Mouse (Mus musculus) urinary bladder, postnatal 4 days (tissue): Measurements from ENCODE around the gene Zfp36l1.
A peak's percentile ranks its signal among the peaks of the same experiment; 100 is the strongest.

Source experiments
- DNase-seq, 2 experiments: peaks; one replicate each; pipeline ENCODE4 v3.0.0; 2021 to 2022; ENCODE audit warnings: low spot score in 2 of 2

Gene Zfp36l1

DNA sequence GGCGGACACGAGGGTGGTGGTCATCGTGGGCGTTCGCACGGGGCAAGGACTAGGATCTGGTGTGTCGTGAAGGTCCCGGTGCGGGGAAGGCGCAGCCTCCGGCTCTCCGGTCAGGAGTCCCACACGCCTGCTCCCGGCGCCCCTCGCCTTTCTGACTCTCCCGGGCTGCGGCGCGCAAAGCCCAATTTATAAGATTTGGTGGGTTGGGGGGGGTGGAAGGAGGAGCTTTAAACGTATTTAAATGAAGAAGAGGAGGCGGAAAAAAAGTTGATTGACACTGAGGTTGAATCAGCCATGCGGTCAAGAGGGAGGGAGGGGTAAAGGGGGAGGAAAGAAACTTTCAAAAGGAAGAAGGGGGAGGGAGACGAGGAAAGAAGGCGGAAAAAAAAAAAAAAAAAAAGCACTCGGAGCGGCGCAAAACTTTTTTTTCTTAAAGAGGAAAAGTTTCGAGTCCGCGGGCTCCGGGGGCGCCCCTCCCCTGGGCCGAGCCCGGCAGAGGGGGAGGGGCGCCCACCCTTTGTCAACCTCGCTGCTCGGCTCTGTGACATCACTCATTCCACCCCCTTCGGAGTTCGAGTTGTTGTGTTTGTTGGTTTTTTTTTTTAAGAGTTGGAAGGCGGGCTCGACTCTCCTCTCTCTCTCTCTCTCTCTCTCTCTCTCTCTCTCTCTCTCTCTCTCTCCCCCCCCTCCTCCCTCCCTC is at the start of gene Zfp36l1:
TSS of gene Zfp36l1 (minus strand) at position 162 of the 700 bp plus-strand sequence.
- DNase-seq = peak; percentile 92 to 96

DNA sequence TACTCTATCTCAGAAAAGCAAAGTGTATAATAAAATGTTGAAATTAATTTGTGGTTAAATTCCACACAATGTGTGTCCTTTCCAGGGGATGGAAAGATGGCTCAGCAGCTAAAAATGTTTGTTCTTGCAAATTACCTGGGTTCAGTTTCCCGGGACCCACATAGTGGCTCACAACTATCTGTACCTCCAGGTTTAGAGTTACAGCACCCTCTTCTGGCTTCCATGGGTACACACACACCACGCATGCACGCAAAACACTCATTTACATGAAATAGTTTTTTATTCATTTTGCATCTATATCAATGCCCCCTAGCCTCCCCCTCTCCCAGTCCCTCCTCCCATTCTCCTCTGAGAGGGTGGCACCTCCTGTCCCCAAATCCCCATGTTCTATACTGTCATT is 49.6 kb upstream of the Zfp36l1 start:
- no peak for DNase-seq

DNA sequence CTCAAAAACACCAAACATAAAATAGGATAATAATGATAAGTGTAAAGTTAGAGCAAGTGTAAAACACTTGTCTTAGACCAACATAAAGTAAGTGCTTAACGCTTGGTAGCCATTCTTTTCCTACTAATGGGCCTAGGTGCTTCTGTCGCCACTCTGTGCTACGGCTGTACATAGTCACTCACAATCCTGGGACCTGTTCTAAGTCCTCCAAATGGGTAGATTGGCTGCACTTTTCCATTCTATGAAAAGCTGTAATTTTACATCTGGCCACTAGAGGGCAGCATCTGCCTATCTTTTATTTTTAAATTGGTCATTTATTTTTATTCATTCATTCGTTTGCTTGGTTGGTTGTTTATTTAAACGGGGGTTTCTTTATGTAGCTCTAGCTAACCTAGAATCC is 44.9 kb upstream of the Zfp36l1 start:
- DNase-seq = no peak

DNA sequence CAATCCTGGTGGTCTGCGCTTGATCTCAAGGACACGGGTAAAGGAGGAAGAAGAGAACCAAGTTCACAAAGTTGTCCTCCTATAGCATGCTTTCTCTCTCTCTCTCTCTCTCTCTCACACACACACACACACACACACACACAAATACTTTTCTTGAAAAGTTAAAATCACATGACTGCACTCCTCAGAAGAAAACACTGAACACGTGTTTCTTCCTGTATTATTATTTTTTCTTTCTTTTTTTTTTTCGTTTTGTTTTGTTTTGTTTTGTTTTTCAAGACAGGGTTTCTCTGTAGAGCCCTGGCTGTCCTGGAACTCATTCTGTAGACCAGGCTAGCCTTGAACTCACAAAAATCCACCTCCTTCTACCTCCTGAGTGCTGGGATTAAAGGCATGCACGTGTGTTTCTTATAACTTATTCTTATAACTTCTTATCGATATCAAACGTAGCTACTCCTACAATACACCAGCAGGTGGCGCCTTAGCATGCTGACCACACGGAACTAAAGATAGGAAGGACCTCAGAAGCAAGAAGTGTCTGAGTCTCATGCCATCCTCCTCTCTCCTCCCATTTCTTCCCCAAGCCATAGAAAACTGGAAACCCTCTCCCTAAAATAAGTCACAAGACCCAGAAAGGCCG is 41.0 kb upstream of the Zfp36l1 start:
- DNase-seq = no peak

GRCm38 (mm10) chr12:80153078-80153477 is 40.3 kb upstream of the Zfp36l1 start:
- no peak for DNase-seq

- DNase-seq = no peak
Measured at GRCm38 (mm10) chr12:80151821-80152220, 39.0 kb upstream of the Zfp36l1 start.

GRCm38 (mm10) chr12:80150624-80151023 is 37.8 kb upstream of the Zfp36l1 start:
- DNase-seq = no peak

DNA sequence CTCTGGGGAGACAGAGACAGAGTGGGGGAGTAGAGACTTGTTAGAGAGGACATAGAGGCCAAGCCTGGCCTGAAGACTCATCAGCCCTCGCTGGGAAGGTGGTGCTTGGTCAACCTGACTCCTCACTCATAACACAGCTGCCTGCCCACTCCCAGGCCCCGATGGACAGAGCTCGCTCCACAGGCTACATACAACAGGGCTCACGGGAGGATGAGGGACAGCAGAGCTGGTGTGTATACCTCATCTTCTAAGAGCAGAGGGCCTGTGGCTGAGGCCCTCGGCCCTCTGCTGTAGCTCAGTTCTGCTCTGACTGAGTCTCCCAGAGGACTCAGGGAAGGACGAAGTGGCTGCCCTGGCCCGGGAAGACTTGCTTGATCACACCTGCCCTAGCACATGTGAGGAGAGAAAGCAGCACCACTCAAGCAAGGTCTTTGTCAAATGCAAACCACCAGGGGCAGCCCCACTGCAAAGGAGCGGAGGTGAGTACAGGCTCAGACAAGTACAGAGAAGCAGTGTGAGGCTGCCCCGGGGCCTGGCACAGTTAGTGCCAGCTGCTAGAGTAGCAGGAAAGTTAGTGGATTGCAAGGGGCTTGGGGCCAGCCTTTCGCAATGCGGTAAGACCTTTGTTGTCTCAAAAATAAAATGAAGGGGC is 34.9 kb upstream of the Zfp36l1 start:
- no peak for DNase-seq

GRCm38 (mm10) chr12:80146227-80147223 is 33.7 kb upstream of the Zfp36l1 start:
- peak; percentile 57 to 79 for DNase-seq

DNA sequence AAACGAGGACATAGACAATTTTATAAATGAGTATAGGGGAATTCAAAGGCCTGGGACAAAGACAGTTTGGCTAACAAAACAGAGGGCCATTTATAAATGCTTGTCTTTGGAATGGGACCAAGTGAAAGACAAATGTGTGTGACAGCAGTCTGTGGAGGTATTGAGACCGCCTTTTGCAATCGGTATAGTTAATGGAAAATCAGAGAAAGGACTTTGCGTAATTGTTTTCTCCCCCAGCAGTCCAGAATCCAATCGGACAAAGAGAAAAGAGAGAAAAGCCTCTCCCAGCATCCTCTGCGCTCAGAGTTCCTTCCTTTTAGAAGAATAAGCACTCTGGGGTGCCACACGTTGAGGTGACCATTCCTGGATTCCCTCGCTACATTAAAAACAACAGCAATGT is 32.6 kb upstream of the Zfp36l1 start:
- DNase-seq = no peak

DNA sequence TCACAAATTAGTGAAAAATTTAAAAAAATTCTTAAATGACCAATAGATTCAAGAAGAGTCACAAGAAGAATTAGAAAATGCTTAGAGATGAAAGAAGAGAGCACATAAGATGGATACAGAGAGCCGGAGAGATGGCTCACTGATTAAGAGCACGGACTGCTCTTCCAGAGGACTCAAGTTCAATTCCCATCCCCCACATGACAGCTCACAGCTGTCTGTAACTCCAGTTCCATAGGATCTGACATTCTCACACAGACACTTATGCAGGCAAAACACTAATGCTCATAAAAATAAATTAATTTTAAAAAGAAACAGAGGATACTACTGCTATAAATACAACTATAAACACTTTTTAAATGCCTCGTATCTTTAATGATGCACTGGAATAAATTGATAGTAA is 32.0 kb upstream of the Zfp36l1 start:
- DNase-seq = no peak

DNA sequence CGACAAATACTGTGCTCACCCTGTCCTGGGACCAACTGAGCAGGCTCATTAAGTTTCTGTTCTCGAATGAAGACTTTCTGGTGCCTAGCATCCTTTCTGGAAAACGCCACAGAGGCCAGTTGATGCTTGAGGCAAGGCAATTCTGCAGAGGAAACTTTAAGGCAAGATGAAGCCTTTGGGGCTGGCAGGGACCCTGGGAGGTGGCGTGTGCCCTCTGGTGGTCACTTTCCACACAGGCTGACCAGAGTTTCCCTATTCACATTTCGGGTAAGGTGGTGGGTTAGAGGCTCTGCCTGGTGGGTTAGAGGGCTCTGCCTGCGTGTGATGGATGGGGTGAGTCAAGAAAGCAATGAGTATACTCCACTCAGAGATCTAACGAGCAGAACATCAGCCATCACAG is 28.7 kb upstream of the Zfp36l1 start:
- DNase-seq = no peak

DNA sequence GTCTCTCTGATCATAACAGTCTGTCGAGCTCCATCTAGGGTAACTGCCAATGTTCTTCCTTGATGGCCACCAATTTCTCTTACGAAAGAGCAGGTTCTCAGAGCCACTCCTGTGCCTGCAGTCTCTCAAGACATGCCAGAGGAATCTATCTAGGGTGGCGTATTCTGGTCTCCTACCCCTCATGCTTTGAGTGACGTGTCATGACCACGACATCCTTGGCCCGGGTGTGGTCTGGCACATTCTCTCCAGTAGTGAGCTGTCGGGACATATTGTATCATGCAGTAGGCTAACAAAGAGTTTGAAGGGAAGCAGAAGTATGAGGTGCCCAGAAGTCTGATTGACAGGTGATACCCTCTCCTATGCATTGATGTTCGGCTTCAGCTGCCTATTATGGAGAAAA is 28.2 kb upstream of the Zfp36l1 start:
- DNase-seq = no peak

GRCm38 (mm10) chr12:80137744-80138143 is 24.9 kb upstream of the Zfp36l1 start:
- no peak for DNase-seq

DNA sequence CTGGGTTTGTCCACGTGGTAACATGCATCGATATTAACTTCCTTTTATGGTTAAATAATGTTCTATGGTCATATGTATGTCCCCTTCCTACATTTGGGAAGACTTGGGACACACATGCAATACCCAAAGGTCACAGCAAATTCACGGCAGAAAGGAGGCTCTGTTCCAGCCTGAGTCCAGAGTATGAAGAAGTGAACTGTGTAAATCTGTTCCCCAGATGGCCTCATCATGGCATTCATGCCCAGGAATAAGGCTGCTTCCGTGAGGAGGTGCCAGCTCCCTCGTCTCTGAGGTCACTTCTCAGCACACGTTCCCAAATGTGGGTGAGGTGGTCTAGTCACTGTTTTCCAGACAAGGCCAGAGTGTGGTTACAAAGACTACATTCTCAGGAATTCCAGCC is 24.4 kb upstream of the Zfp36l1 start:
- DNase-seq = no peak

- no peak for DNase-seq
Measured at GRCm38 (mm10) chr12:80136264-80136930, 23.6 kb upstream of the Zfp36l1 start.

DNA sequence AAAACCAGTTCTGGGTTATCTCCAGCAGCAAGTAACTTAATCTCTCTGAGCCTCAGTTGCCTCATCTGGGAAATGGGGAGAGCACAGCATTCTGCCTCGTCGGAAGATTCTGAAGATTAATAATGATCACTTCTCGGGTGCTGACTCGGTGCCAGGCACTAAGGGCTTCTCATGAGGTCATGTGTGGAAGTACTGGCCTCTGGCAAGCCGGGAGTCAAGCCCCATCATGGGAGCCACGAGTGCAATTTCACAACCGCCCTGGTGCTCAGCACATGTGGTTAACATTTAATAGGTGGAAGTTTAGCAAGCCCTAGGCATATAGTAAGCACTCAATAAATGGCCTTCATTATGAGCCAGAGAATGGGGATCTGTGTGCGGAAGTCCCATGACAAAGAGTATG is 22.4 kb upstream of the Zfp36l1 start:
- DNase-seq = no peak

- DNase-seq = no peak
Measured at GRCm38 (mm10) chr12:80133011-80133545, 20.3 kb upstream of the Zfp36l1 start.

DNA sequence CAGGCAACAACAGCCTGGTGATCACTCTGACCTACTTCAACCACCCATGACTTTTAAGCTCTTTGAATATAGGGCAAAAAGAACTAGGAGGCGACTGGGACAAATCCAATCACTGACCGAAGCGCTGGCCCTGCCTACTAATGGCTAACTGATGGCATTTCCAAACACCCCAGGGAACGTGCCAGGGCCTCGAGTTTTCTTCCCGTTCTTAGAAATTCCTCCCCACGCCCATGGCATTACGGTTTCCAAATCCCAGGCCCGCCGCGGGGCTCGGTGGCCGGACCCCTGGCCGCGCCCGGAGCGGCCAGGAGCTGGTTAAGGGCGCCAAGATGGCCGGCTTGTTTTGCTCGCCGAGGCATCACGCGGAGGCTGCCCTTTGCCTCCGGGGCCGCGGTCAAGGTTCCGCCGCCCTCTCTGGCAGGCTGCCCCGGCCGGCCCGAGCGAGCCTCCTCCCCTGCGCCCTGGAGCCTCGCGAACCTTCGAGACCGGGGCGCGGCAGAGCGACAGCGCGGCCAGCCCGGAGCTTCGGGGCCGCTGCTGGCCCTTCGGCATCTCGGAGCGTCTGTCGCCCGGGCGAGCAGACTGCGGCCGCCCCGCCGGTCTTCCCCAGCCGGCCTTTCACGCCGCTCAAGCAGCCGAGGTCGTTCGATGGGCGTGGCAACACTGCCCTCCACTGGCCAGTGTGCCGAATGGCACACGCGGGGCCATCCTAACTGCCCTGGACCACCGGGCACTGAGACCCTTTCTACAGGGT is 19.6 kb upstream of the Zfp36l1 start:
- DNase-seq = peak; percentile 84 to 88
